In the genomic region with DNA sequence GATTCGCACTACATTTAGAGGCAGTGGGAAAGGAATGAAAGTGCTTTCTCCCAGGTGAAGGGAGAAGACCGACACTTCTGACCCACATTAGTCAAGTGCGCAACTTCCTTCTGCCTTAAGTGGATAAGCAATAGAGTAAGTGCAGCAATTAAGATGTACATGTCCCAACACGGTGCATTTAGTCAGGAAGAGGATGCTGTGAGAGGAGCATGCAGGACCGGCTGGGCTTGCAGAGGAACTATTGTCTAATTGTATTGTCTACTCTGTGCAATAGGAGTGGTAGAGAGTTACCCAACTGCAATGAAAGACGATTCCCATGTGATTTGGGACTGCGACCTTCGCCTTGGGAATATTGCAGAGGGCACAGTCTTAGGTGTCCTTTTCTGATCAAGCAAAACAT, we compare ENCODE assay signal across 33 mouse cellular contexts. TPM values are rescaled to one million over a fixed set of nuclear protein-coding genes. Genes with fewer than 3 reads are reported as not detected.
"Had no signal": no experiment of that assay in that cellular context is flagged by ENCODE, and none has a peak within 500 bp of the region (broad histone marks: within the 10 kb centered on the region; RNA-seq: fewer than 3 reads in every experiment).

No protein-coding gene starts in this region.

- H3K27me3 ChIP-seq: embryonic facial prominence, embryonic 12.5 days; embryonic facial prominence, embryonic 13.5 days; embryonic facial prominence, embryonic 15.5 days; forebrain, embryonic 12.5 days; forebrain, embryonic 13.5 days; forebrain, embryonic 15.5 days had no signal

- H3K4me3 ChIP-seq: embryonic facial prominence, embryonic 10.5 days; embryonic facial prominence, embryonic 12.5 days; embryonic facial prominence, embryonic 13.5 days; embryonic facial prominence, embryonic 15.5 days; erythroblast, embryonic 14.5 days; forebrain, embryonic 10.5 days; forebrain, embryonic 12.5 days; forebrain, embryonic 13.5 days; forebrain, embryonic 15.5 days; gastrocnemius, adult 2 months; heart, adult 2 months had no signal

- DNase-seq: cerebellum, adult 2 months; cerebellum, adult 8-10 months; cerebellum, adult 9-10 months; cerebellum, adult 9-11 months; cerebellum, postnatal 10 days; cerebellum, postnatal 14 days; cerebellum, postnatal 25 days; cerebellum, postnatal 36 days; embryo, embryonic 11 days; forebrain, postnatal 0 days; gastrocnemius, adult 2 months; gastrocnemius, postnatal 10 days; gastrocnemius, postnatal 14 days; gastrocnemius, postnatal 25 days; gastrocnemius, postnatal 36 days; heart, adult 18-20 months; heart, adult 2 months had no signal

- H3K27ac ChIP-seq: embryonic facial prominence, embryonic 10.5 days; embryonic facial prominence, embryonic 12.5 days; embryonic facial prominence, embryonic 13.5 days; embryonic facial prominence, embryonic 15.5 days; forebrain, embryonic 10.5 days; forebrain, embryonic 12.5 days; forebrain, embryonic 13.5 days; forebrain, embryonic 15.5 days; gastrocnemius, adult 2 months; heart, adult 2 months had no signal

- H3K9me3 ChIP-seq: embryonic facial prominence, embryonic 10.5 days; embryonic facial prominence, embryonic 12.5 days; embryonic facial prominence, embryonic 13.5 days; embryonic facial prominence, embryonic 15.5 days; forebrain, embryonic 10.5 days; forebrain, embryonic 12.5 days; forebrain, embryonic 13.5 days; forebrain, embryonic 15.5 days had no signal

- H3K36me3 ChIP-seq: embryonic facial prominence, embryonic 10.5 days; embryonic facial prominence, embryonic 12.5 days; embryonic facial prominence, embryonic 13.5 days; embryonic facial prominence, embryonic 15.5 days; forebrain, embryonic 10.5 days; forebrain, embryonic 12.5 days; forebrain, embryonic 15.5 days had no signal

- H3K4me1 ChIP-seq: embryonic facial prominence, embryonic 10.5 days; embryonic facial prominence, embryonic 12.5 days; embryonic facial prominence, embryonic 13.5 days; embryonic facial prominence, embryonic 15.5 days; forebrain, embryonic 10.5 days; forebrain, embryonic 12.5 days; forebrain, embryonic 13.5 days; forebrain, embryonic 15.5 days had no signal

RNA-seq across cellular contexts. Expression of gene Sptssb, which starts 30.2 kb away (rescaled TPM):
- total RNA-seq: common myeloid progenitor, adult 5-6 weeks; gastrocnemius, adult 18-20 months; gastrocnemius, adult 2 months; gastrocnemius, adult 8-10 months; gastrocnemius, postnatal 10 days; gastrocnemius, postnatal 14 days; gastrocnemius, postnatal 25 days; gastrocnemius, postnatal 36 days; gastrocnemius, postnatal 4 days; granulocyte monocyte progenitor cell, adult 5-6 weeks; heart, adult 18-20 months; heart, adult 2 months; heart, adult 8-10 months had no signal
- polyA plus RNA-seq: erythroblast, embryonic 14.5 days; forebrain, embryonic 10.5 days; forebrain, embryonic 11.5 days; forebrain, embryonic 13.5 days; heart, adult 2 months had no signal
